Mouse (Mus musculus) gastrocnemius, adult 2 months (tissue): ENCODE results near the gene S1pr2. TPM values are rescaled to one million over a fixed set of nuclear protein-coding genes. Genes with fewer than 3 reads are reported as not detected.

Experiments
- DNase-seq: peaks from one replicate; pipeline ENCODE4 v3.0.0; 2022
- H3K27ac ChIP-seq: fragments of 200-600 bp; 2 replicates; pipeline ENCODE4 v1.8.1; 2022; ENCODE audit warnings: mild to moderate bottlenecking
- H3K4me3 ChIP-seq: fragments of 200-600 bp; 2 replicates; pipeline ENCODE4 v1.8.1; 2022; ENCODE audit warnings: mild to moderate bottlenecking, moderate library complexity
- CTCF ChIP-seq: fragments of 200-600 bp; IDR thresholded peaks from 2 replicates; pipeline ENCODE4 v1.8.1; 2022; ENCODE audit warnings: antibody characterized with exemption, mild to moderate bottlenecking, moderate library complexity
- intact Hi-C: fragments of 180-260 bp; cut with DNase I; formaldehyde crosslinking; loops from one replicate; pipeline ENCODE4 v1.15.1; 2025
- microRNA-seq: library from miRNA; unstranded; fragments of <30 nt; microRNA quantifications from one replicate; pipeline ENCODE4 v1.2.0, GENCODE M21; 2021
- total RNA-seq, 2 experiments: library from RNA; stranded (reverse); gene quantifications; 2 replicates each; pipeline ENCODE4 v1.2.3; 2021

Gene S1pr2
- total RNA-seq, 2 experiments from 2014 or later: 2.0 to 2.3 TPM

GRCm38 (mm10) chr9:20951966-20952519 lies 24.5 kb downstream of the S1pr2 start:
- Histone ChIP-seq H3K27ac (peak overlapping the region; percentile 86), H3K4me3 (peak overlapping the region; percentile 71)
- intact Hi-C loops: no loop called here
- no peak for TF ChIP-seq CTCF
- DNase-seq: no peak

GRCm38 (mm10) chr9:20951441-20951840 lies 25.1 kb downstream of the S1pr2 start:
- DNase-seq: peak; percentile 37
- TF ChIP-seq CTCF: no peak
- Histone ChIP-seq H3K4me3 (peak overlapping the region; percentile 71), H3K27ac (peak overlapping the region; percentile 54)
- intact Hi-C loops: no loop called here

- DNase-seq: no peak
- intact Hi-C loops: no loop called here
- no peak for TF ChIP-seq CTCF
- no peak overlapping the region for H3K27ac ChIP-seq
- H3K4me3 ChIP-seq: no peak overlapping the region
Measured at GRCm38 (mm10) chr9:20950419-20950818, 26.2 kb downstream of the S1pr2 start.

- DNase-seq: no peak
- no peak for TF ChIP-seq CTCF
- Histone ChIP-seq H3K27ac (peak overlapping the region; percentile 49), H3K4me3 (no peak overlapping the region)
- intact Hi-C loops: no loop called here
Measured at GRCm38 (mm10) chr9:20946066-20946880, 30.3 kb downstream of the S1pr2 start.

- TF ChIP-seq CTCF: no peak
Measured at GRCm38 (mm10) chr9:20944697-20945370, 31.7 kb downstream of the S1pr2 start.

GRCm38 (mm10) chr9:20943911-20944310 lies 32.7 kb downstream of the S1pr2 start:
- no peak for DNase-seq
- no peak overlapping the region for H3K4me3 ChIP-seq
- TF ChIP-seq CTCF: no peak
- peak overlapping the region; percentile 12; the same call in 1 of the 2 replicates for H3K27ac ChIP-seq
- intact Hi-C loops: no loop called here

More at GRCm38 (mm10) chr9:20944697-20945370, 31.7 kb downstream of the S1pr2 start:
- intact Hi-C loops: no loop called here
- DNase-seq: no peak
- H3K4me3 ChIP-seq: no peak overlapping the region
- peak overlapping the region; percentile 12; the same call in 1 of the 2 replicates for H3K27ac ChIP-seq

GRCm38 (mm10) chr9:20943396-20943795 lies 33.2 kb downstream of the S1pr2 start:
- peak; percentile 45 for DNase-seq
- intact Hi-C loops: no loop called here
- TF ChIP-seq CTCF: no peak
- H3K27ac ChIP-seq: peak overlapping the region; percentile 12
- H3K4me3 ChIP-seq: no peak overlapping the region

- DNase-seq: no peak
- TF ChIP-seq CTCF: no peak
- intact Hi-C loops: no loop called here
- no peak overlapping the region for H3K27ac ChIP-seq
- no peak overlapping the region for H3K4me3 ChIP-seq
Measured at GRCm38 (mm10) chr9:20923258-20923657, 53.3 kb downstream of the S1pr2 start.

- DNase-seq: no peak
- Histone ChIP-seq H3K27ac (no peak overlapping the region), H3K4me3 (no peak overlapping the region)
- peak; percentile 61 for TF ChIP-seq CTCF
- intact Hi-C loops: no loop called here
Measured at GRCm38 (mm10) chr9:20916160-20916559, 60.4 kb downstream of the S1pr2 start.

Small RNA genes within 50 kb of the gene (microRNA-seq; reads per million reads assigned to microRNA genes)
- not detected for gene Mir7081

Other genes with a start within 250 kb of the S1pr2 start
- gene Olfm2, start 230.4 kb downstream of the S1pr2 start, total RNA-seq: under 1 TPM; 0.20 TPM
- 10 to 100 TPM; 12.8 to 22.5 TPM for gene Col5a3, start 161.7 kb downstream of the S1pr2 start, total RNA-seq
- gene Rdh8, start 158.3 kb downstream of the S1pr2 start, total RNA-seq: under 1 TPM in 1 of 2 experiments, not detected in 1; 0.56 TPM
- gene A230050P20Rik, start 108.1 kb downstream of the S1pr2 start, total RNA-seq: 1 to 10 TPM; 2.1 to 2.3 TPM
- 1 to 10 TPM; 5.1 to 7.0 TPM for gene Angptl6, start 97.1 kb downstream of the S1pr2 start, total RNA-seq
- 1 to 10 TPM; 7.9 to 8.6 TPM for gene Ppan, start 88.6 kb downstream of the S1pr2 start, total RNA-seq
- 100 to 1,000 TPM in 1 of 2 experiments, 10 to 100 TPM in 1; 97.0 to 102 TPM for gene Eif3g, start 78.2 kb downstream of the S1pr2 start, total RNA-seq
- gene Dnmt1, start 16.9 kb downstream of the S1pr2 start, total RNA-seq: 1 to 10 TPM; 5.2 to 7.9 TPM
- 10 to 100 TPM; 51.8 to 70.0 TPM for gene Mrpl4, start 26.0 kb upstream of the S1pr2 start, total RNA-seq
- 1 to 10 TPM; 1.7 to 1.9 TPM for gene Icam1, start 39.2 kb upstream of the S1pr2 start, total RNA-seq
- 1 to 10 TPM; 1.2 to 2.2 TPM for gene Icam4, start 52.6 kb upstream of the S1pr2 start, total RNA-seq
- gene Icam5, start 55.3 kb upstream of the S1pr2 start, total RNA-seq: not detected
- gene Zglp1, start 90.3 kb upstream of the S1pr2 start, total RNA-seq: not detected
- gene Gm49373, start 96.3 kb upstream of the S1pr2 start, total RNA-seq: under 1 TPM; 0.26 to 0.39 TPM
- 10 to 100 TPM; 39.0 to 49.0 TPM for gene Fdx1l, start 96.8 kb upstream of the S1pr2 start, total RNA-seq
- gene Gm38431, start 115.2 kb upstream of the S1pr2 start, total RNA-seq: 1 to 10 TPM; 1.2 to 1.6 TPM
- gene Raver1, start 115.2 kb upstream of the S1pr2 start, total RNA-seq: 10 to 100 TPM; 17.1 to 19.5 TPM
- 1 to 10 TPM; 4.4 to 5.9 TPM for gene Tyk2, start 154.5 kb upstream of the S1pr2 start, total RNA-seq
- 100 to 1,000 TPM; 116 to 139 TPM for gene Cdc37, start 173.2 kb upstream of the S1pr2 start, total RNA-seq
- 10 to 100 TPM; 39.0 to 66.8 TPM for gene Pde4a, start 188.9 kb upstream of the S1pr2 start, total RNA-seq